Mouse (Mus musculus) stomach, postnatal 0 days (tissue): ENCODE data around the gene Prkcb.
A peak's percentile ranks its signal among the peaks of the same experiment; 100 is the strongest.

ENCODE experiments used
- CTCF ChIP-seq: IDR thresholded peaks from 2 replicates; pipeline ENCODE4 v1.5.1; 2016; ENCODE audit warnings: antibody characterized with exemption, low read depth, mild to moderate bottlenecking, moderate library complexity
- EP300 ChIP-seq: optimal IDR thresholded peaks from 2 replicates; pipeline ENCODE3; 2016; ENCODE audit warnings: antibody characterized with exemption

- no peak for TF ChIP-seq EP300
- TF ChIP-seq CTCF: peak; percentile 45
These were observed 102.8 kb downstream of the Prkcb start for GRCm38 (mm10) chr7:122391382-122391781.
